Mouse (Mus musculus): ENCODE results near the gene Pnck. TPM values are rescaled to one million over a fixed set of nuclear protein-coding genes. Genes with fewer than 3 reads are reported as not detected.

Pnck gene
- 10 to 100 TPM; 13.1 to 15.1 TPM for total RNA-seq (2021)
- long read RNA-seq, experiment 1, transcript Pnck-202 (12 exons, 1,532 nt) = major isoform, 11 of 13 reads
- long read RNA-seq, experiment 1, partial matches to known transcripts = 0 of 13 reads
- long read RNA-seq, experiment 1, other reads (novel, unspliced or antisense) = 1 of 13 reads
- long read RNA-seq, experiment 2, transcript Pnck-202 (12 exons, 1,532 nt) = major isoform, 10 of 16 reads
- long read RNA-seq, experiment 2, partial matches to known transcripts = 1 of 16 reads
- long read RNA-seq, experiment 2, other reads (novel, unspliced or antisense) = 4 of 16 reads

DNA sequence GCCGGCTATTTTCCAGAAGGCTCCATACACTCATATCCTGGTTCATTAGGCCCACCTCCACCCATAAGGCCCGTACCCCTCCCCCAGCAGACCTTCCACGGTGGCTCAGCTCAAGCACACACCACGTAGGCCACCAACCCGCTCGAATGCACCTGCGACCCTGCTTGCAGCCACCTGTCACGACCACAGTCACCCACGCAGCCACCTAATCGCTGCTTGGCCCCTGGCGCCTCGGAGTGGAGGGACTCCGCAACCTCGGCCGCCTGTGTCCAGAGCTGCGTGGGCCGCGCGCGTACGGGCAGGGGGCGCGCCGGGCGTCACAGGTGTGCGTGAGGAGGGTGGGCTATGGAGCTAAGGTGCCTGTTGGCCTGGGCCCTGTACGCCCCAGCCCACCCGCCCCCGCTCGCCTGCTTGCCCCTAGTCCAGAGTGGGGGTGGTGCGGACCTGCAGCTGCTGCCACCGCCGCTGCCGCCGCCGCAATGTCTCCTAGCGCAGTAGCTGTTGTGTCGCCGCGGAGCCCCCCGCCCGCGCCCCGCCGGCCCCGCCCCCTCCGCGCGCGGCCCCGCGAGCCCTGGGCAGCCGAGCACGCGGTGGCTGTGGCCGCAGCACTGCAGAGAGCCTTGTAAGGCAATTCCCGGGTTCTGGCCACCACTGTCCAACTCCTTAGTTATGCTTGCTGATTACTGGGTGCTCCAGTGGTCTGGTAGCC, at the start of gene Pnck:
Gene Pnck (minus strand): TSS at position 543 of the 709 bp plus-strand sequence.
- no peak for DNase-seq

DNA sequence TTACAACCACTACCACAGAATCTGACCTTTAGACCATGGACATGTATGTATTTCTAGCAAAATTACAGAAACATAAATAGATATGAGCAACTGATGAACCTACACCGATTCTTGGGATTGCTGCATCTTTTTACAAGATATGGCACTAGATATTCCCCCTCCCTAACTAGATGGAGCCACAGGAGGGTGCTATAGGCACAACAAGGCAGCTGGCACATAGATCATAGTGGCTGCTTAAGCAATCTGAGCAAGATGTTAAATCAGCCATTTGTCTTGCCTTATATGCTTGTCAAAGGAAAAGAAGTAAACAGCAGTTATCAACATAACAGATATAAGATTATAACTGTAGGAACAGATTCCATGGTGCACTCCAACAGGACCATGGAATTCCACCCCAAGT, 40.6 kb upstream of the Pnck start:
- DNase-seq = no peak

DNA sequence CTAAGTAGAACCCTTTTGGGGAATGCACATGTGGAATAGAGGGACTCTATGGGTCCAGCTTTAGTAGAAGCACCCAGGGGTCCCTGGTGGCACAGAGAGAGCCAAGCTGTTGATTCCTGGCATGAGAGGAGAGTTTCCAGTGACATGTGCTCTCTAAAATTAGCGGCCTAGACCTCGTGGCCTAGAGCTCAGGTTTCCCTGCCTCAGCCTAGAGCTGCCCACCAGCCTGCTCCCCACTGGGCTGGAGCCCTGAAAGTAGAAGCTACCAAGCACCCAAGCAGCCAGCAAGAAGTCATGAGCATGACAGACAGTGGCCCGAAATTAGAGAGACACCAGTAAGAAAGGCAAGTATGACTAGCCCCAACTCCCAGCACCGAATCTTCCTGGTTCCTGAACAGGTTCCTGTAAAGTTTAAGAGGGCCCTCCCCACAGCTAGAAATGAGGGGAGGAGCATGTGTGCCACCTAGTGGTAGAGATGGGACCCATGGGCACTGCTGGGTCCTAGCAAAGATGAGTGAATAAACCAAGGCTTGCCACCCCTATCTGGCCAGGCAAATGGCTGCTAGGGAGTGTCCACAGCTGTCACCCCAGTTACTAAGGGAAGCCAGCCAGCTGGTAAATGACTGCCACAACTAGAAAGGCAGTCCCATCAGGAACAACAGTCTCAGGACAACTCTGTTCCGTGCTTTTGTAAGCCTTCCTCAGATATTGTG, 31.2 kb upstream of the Pnck start:
- DNase-seq = peak; percentile 41

DNA sequence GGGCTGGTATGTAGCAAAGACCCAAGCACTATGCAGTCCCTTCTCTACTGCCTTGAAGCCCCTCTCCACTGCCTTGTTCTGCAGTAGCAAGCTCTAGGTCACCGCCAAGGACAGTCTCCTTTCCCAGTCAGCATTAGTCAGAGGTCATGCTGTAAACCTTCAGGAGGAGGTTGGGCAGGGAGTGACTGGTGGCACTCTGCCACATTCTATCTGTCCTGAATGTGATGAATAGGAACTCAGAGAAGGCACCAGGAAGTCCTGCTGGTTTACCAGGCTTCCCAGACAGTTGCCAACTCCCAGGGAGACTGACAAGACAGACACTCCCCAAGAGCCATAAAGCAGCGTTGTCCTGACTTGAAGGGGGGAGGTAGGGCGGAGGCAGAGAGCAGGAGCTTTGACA, 25.7 kb upstream of the Pnck start:
- no peak for DNase-seq

DNA sequence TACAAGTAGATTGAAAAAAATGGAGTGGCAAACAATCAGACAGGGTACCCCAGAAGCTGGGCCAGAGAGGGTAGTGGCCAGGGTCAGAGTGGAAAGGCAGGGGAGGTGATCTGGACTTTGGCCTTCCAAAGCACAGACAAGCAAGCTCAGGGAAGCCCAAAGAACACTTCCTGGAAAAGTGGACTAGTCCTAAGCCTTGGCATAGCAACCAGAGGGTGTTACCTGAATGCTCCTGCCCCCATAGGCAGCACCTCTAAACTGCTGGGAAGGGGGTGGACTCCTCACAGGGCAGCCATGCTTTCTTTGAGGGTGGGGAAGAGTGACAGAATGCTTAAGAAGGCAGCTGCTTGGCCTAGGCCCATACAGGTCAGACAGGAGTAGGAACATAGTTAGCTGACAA, 25.1 kb upstream of the Pnck start:
- DNase-seq = no peak

DNA sequence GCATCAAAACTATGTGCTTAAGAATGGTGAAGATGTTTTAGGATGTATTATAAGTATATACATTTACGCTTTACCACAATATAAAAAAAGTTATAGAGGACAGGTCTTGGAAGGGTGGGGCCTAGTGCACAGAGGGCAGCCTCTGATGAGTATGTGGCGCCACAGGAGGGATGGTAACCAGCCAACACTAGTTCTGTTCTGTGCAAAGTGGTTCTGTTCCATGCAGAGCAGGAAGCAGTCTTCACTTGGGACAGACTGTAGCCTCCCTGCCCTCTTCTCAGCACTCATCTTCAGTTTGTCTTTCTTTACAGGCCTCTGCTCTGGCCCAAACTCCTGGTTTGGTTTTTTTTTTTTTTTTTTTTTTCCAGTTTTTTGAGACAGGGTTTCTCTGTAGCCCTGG, 24.2 kb upstream of the Pnck start:
- DNase-seq = no peak

DNA sequence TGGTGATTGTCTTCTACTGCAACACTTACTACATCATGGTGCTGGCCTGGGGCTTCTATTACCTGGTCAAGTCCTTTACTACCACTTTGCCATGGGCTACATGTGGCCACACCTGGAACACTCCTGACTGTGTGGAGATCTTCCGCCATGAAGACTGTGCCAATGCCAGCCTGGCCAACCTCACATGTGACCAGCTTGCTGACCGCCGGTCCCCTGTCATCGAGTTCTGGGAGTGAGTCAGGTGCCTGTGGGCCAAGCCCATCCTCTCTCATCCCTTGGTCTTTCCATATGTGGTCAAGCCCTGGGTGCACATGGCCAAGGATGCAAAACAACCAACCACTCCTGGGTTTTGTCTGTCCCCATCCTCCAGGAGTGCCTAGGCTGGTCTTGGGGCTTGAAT, 16.8 kb upstream of the Pnck start:
- DNase-seq = no peak

DNA sequence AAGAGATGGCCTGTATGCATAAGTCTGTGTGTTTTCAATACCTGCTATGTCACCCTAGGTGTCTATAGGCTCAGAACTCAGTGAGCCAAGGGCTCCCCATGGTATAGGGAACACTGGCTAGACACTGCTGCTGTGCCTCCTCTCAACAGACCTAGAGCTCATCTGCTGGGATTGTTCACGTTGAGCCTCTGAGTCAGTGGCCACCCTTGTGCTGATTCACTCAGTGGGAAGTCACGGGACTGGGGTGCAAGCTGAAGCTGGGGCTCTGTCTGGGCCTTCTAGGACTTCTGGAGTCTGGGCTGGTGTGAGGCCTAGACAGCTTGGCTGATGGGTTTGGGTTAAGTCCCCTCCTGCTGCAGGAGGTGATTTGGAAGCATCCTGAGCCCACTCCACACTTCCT, 15.3 kb upstream of the Pnck start:
- DNase-seq = no peak

DNA sequence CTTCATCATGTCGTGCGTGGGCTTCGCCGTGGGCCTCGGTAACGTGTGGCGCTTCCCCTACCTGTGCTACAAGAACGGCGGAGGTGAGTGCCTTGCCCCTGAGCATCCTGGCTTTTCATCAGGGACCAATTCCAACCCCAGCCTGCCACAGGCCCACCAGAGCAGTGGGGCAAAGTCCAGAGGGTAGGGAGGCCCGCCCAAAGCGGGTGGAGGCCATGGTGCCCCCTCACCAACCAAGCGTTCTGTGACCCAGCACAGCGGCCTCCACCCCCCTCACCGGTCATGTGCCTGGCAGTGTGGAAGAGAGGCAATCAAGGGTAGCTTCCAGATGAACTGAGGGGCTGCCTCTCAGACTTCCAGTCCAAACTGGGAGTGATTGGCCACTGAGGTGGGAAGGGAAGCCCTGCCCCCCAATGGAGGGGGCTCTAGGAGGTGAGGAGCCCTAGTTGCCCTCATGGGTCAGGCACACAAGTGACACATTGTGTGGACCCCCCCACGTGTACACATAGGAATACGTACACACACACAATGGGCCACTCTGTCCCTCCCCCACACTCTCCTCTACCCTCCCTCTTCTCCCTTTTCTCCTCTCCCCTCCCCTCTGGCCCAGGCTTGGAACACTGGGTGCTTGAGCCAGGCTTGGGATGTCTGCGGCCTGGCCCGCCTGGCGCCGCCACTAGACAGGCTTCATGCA, 14.2 kb upstream of the Pnck start:
- DNase-seq = peak; percentile 28

DNA sequence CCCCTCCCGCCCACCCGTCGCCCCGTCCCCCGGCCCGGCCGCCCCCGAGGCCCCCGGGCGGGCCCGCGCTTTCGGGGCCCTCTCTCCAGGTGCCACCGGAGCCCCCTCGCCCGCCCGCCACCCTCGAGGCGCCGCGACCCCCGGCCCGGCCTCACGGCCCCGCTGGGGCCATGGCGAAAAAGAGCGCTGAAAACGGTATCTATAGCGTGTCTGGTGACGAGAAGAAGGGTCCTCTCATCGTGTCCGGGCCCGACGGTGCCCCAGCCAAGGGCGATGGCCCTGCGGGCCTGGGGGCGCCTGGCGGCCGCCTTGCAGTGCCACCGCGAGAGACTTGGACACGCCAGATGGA, 13.7 kb upstream of the Pnck start:
- DNase-seq = no peak

DNA sequence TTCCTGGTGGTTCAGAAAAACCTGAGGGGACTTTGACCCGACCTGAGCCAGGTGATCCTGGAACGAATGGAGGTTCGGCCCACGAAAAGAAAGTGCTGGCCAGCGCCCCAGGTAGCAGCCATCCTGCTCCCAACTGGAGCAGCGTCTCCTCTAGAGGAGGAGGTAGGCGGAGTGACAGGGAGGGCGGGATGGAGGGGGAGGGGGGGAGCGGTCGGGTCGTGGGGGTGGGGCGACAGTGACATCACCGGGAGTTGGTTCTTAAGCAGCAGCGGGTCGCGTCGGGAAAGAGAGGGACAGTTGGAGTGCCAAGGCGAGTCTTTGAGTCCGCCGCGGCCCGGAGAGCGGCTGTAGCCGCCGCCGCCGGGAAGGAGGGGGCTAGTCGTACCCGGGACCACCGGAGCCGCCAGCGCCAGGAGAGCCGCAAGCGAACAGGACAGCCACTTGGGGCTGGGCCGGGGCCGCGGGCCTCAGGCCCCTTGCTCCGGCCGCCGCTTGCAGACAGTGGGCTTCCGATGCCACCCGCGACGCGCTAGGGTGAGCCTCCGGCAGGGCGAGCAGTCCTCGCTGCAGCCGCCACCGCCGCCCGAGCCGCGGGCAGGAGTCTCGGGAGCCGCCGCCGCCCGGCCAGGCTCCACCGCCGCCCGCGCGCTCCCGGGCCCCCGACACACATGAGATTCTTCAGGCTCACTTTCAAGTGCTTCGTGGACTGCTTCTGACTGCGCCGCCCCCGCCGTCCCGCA, 13.1 kb upstream of the Pnck start, which contains the start of gene Slc6a8:
Gene Slc6a8 (plus strand): TSS at position 272 of the 740 bp plus-strand sequence.
- peak; percentile 73 for DNase-seq

DNA sequence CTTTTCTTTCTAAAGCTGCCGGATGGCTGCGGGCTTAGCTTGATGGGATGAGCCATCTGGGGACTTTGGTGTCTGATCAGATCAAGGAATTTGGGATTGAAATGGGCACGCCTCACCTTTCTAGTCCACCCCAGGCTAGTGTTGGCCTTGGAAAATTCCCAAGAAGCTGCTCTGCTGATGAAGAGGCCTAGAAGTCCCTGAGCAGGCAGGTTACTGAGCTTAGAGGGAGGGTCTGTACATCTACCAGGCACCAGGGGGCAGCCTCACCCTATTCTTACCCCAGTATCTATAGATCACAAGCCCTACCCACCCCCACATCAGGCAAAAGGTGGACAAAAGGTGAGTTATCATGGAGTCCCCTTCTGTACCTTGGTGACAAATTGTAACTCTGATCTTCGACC, 12.1 kb upstream of the Pnck start:
- DNase-seq = peak; percentile 26

DNA sequence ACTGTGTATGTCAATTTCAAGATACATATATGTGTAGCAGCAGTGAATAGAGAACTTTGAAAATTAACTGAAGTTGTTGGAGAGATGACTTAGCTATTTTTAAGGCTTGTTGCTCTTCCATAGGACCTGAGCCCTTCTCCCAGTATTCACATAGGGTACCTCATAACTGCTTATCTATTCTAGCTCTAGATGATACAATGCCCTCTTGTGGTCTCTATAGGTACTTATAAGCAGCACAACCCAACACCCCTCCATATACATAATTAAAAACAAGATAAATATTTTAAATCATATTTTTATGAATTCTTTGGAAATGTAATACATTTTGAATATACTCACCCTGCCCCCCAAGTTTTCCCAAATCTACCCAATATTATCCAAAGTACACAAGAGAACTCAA, 3.2 kb upstream of the Pnck start:
- DNase-seq = no peak

DNA sequence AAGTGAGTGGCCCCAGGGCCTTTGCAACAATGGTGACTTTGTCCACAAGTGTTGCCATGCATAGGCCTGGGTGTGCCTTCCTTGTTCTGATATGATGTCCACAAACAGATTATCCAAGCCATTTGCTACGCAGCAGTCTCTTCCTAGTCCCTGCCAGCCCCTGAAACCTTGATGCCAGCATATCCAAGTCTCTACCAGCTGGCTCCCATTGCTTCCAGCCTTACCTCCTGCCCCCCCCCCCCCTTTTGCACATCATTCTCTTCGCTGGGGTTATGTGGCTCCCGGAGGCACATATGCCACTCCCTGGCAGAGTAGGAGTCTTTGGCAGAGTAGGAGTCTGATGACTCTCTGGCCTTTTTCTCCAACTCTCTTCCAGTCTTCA, 358 bp upstream of the Pnck start:
- DNase-seq = no peak

DNA sequence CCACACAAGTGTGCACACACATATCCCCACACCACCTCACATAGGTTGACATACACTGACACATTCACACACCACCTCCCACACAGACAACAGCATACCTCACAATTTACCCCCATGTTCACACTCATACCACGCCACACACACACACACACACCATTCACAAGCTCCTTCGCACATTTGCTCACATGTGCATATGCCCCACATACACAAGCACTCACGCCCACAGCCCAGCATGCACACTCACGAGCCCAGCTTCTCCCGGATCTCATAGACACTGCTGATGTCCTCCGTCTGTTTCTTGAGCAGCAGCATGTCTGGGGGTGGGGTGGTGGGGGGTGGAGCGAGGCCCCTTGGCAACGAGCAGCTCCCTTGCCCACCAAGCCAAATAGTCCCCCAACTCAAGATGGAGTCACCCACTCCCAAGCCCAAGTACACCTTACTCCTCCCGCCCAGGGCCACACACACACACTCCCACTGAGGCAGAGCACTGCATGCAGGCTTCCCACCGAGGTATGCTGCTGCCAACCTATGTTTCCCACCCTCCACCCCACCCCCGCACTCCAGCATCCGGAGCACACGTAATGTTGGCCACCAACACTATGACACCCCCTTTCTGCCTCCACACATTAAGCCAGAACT, 862 bp downstream of the Pnck start:
- DNase-seq = no peak

DNA sequence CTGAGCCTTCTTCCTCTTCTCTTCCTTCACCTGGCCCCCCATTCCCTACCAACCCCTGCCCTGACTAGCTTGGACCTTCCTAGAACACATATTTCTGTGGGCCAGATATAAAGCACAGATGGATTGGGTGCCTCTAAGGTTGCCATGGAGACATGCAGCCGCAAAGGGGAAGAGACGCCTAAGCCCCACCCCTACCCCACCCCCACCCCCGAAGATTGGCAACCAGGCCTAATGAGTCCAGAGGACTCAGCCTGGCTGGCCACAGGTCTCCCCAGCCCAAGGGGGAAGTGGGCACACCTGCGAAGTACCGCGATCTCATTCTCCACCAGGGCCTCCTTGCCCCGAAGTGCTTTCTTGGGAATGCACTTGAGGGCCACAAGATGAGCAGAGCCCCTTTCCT, 1.5 kb downstream of the Pnck start:
- no peak for DNase-seq

DNA sequence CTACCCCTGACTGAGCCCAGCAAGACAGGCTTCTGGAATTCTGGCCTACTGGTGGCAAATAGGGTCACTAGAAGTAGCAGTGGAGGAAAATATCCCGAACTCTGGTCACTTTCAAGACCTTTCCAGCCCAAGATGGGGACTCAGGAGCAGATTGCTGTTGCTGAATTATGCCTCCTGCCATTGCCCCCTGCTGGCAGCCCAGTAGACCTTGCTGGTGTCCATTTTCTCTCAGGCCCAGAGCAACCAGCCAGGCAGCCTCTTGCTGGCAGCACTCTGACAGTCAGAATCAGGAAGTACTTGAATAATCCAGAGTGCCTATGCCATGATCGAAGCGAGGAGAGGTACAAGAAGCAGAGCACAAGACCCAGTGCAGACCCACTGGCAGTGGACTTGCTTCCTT, 4.4 kb downstream of the Pnck start:
- DNase-seq = no peak

DNA sequence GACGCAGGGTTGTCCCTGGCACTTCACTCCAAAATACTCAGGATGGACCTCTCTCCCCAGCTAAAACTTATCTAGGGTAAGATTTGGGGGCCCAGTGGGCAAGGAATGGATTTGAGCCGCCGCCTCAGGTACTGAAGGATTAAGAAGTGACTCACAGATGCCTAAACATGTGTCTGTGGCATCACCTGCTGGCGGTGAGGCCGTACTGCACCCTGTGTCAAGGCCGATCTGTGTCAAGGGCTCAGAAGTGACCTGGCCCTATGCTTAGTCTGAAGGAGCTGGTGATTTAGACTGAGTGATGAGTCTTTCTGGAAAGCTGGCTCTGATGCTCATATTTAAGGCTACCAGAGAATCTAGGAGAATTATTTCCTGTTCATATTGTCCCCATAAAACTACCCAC, 5.7 kb downstream of the Pnck start:
- DNase-seq = peak; percentile 63

DNA sequence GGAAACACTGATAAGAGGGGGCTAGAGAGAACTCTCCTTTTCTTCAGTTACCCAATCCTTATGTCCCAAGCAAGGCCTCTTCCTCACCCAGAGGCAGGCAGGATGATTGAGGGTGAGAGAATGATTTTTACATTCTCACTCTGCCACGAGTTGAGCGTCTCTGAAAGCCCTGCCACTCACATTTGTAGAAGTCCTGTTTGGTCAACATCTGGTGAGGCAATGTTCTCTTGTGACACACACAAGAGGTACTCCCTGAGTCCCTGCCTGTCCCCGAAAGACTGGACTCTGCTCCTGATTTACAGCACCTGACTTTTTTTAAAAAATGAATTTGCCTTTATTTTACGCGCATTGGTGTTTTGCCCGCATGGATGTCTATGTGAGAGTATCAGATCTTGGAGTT, 6.5 kb downstream of the Pnck start:
- no peak for DNase-seq

DNA sequence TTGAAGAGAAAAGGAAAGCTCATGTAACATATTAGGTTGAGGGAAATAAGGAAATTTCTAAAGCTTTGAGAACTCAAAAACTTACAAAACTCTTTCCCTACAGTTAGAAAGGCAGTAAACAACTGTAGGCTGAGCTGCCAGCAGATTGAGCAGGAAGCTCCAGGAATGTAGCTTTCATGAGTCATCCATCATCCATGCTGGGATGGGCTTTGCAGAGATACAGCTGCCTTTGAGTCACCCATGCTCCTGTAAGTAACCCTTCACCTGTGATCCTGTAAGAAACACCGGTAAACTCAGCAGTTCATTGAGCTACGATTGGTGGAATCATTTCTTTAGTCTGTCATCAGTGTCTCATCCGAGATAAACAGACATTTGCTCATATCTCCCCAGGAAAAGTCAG, 9.0 kb downstream of the Pnck start:
- no peak for DNase-seq

DNA sequence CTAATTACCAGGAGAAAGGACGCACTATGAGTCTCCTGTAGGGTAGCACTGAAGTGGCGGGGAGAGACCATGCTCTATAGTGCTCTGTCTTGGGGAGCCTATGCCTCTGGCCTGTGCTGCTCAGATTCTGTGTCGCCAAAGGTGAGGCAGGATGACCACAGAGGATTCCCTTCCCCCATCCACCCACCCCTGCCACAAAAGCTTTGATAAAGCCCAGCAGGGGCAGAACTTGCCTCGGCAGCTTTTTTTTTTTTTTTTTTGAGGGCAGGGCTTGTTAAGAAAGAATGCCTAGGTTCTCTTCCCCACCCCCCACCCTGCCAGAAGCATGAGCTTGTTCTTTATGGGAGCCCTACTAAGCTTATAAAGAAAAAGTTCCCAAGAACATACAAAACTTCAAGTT, 14.8 kb downstream of the Pnck start:
- DNase-seq = no peak

Measured in gastrocnemius, postnatal 10 days (tissue).